Mouse (Mus musculus) embryonic facial prominence, embryonic 10.5 days (tissue): ENCODE results near the gene Tex2. TPM values are rescaled to one million over a fixed set of nuclear protein-coding genes. Genes with fewer than 3 reads are reported as not detected.
"Not testable (repeated sequence)": the region's sequence is repeated elsewhere in the genome, so short reads cannot be mapped to it uniquely, and the experiment has no call there.

Source experiments
- DNase-seq: peaks from one replicate; pipeline ENCODE4 v3.0.0-alpha.2; 2017; ENCODE audit warnings: low spot score
- H3K27ac ChIP-seq: fragments of 300-500 bp; sonication (generic); replicated peaks from 2 replicates; pipeline ENCODE4 v1.5.1; 2016; ENCODE audit warnings: mild to moderate bottlenecking
- H3K27me3 ChIP-seq: fragments of 300-500 bp; sonication (generic); replicated peaks from 2 replicates; pipeline ENCODE4 v1.6.1; 2016; ENCODE audit warnings: low read depth, mild to moderate bottlenecking; ENCODE audit not compliant: poor library complexity, severe bottlenecking
- H3K36me3 ChIP-seq: fragments of 300-500 bp; sonication (generic); replicated peaks from 2 replicates; pipeline ENCODE4 v1.6.1; 2016; ENCODE audit warnings: mild to moderate bottlenecking, moderate library complexity
- H3K4me1 ChIP-seq: fragments of 300-500 bp; sonication (generic); 2 replicates; pipeline ENCODE4 v1.6.1; 2016
- H3K4me3 ChIP-seq: fragments of 300-500 bp; sonication (generic); 2 replicates; pipeline ENCODE4 v1.5.1; 2016; ENCODE audit warnings: mild to moderate bottlenecking, moderate library complexity
- H3K9me3 ChIP-seq: fragments of 300-500 bp; sonication (generic); 2 replicates; pipeline ENCODE4 v1.6.1; 2016; ENCODE audit warnings: mild to moderate bottlenecking
- WGBS: fragments of 180-500 bp; shearing (Covaris S2); methylation state at CpG from one replicate; pipeline ENCODE4 v1.1.7; 2016; 5-methylcytosine and 5-hydroxymethylcytosine counted together
- polyA plus RNA-seq: library from polyadenylated mRNA; unstranded; fragments of >200 nt; fragmentation: Nextera tagmentation; extraction: Ambion mirVana; gene quantifications from 2 replicates; pipeline ENCODE4 v1.2.1, GENCODE M21; 2016

Gene Tex2
- polyA plus RNA-seq, 1 experiment from 2014 or later, result 6.8 TPM

- Histone ChIP-seq H3K9me3 (no peaks in the 10 kb centered on the region), H3K27ac (no peak overlapping the region), H3K36me3 (no peaks in the 10 kb centered on the region; the same call in 1 of the 2 replicates), H3K4me1 (peaks cover 31% of the 10 kb centered on the region), H3K27me3 (0 out of 2 replicates have a peak, but pooled peaks cover 4% of the 10 kb centered on the region), H3K4me3 (no peak overlapping the region)
- 35% methylated on average over 8 of the region's 8 CpGs for WGBS
- DNase-seq, result no peak
These were observed 24.4 kb downstream of the Tex2 start for GRCm38 (mm10) chr11:106588781-106589180.

GRCm38 (mm10) chr11:106587786-106588519 is 25.3 kb downstream of the Tex2 start:
- Histone ChIP-seq H3K4me1 (peaks cover 31% of the 10 kb centered on the region), H3K36me3 (no peaks in the 10 kb centered on the region; the same call in 1 of the 2 replicates), H3K9me3 (no peaks in the 10 kb centered on the region), H3K27ac (no peak overlapping the region), H3K27me3 (0 out of 2 replicates have a peak, but pooled peaks cover 4% of the 10 kb centered on the region), H3K4me3 (no peak overlapping the region)
- 82% methylated on average over 10 of the region's 10 CpGs for whole genome bisulfite sequencing
- DNase-seq, result no peak

GRCm38 (mm10) chr11:106583801-106584200 is 29.4 kb downstream of the Tex2 start:
- WGBS, result 93% methylated on average over 1 of the region's 1 CpGs

GRCm38 (mm10) chr11:106581357-106581756 is 31.9 kb downstream of the Tex2 start:
- Histone ChIP-seq H3K27ac (no peak overlapping the region), H3K9me3 (no peaks in the 10 kb centered on the region), H3K27me3 (no peaks in the 10 kb centered on the region), H3K36me3 (no peaks in the 10 kb centered on the region), H3K4me1 (0 out of 2 replicates have a peak, but pooled peaks cover 5% of the 10 kb centered on the region), H3K4me3 (no peak overlapping the region)
- WGBS, result 95% methylated on average over 10 of the region's 10 CpGs
- DNase-seq, result no peak

More at GRCm38 (mm10) chr11:106583801-106584200, 29.4 kb downstream of the Tex2 start:
- H3K4me3 ChIP-seq, result no peak overlapping the region
- H3K27me3 ChIP-seq, result 0 out of 2 replicates have a peak, but pooled peaks cover 2% of the 10 kb centered on the region
- H3K27ac ChIP-seq, result no peak overlapping the region
- H3K4me1 ChIP-seq, result peaks cover 10% of the 10 kb centered on the region
- H3K36me3 ChIP-seq, result no peaks in the 10 kb centered on the region
- no peaks in the 10 kb centered on the region for H3K9me3 ChIP-seq
- no peak for DNase-seq

- no peaks in the 10 kb centered on the region for H3K9me3 ChIP-seq
- H3K27ac ChIP-seq, result no peak overlapping the region
- peaks cover 9% of the 10 kb centered on the region for H3K4me1 ChIP-seq
- H3K36me3 ChIP-seq, result no peaks in the 10 kb centered on the region
- H3K4me3 ChIP-seq, result no peak overlapping the region
- DNase-seq, result no peak
- no peaks in the 10 kb centered on the region for H3K27me3 ChIP-seq
- WGBS, result 91% methylated on average over 8 of the region's 8 CpGs
These were observed 32.8 kb downstream of the Tex2 start for GRCm38 (mm10) chr11:106580468-106580867.

- Histone ChIP-seq H3K4me3 (no peak overlapping the region), H3K27me3 (no peaks in the 10 kb centered on the region), H3K9me3 (no peaks in the 10 kb centered on the region), H3K4me1 (peaks cover 13% of the 10 kb centered on the region), H3K27ac (no peak overlapping the region), H3K36me3 (no peaks in the 10 kb centered on the region)
- DNase-seq, result no peak
- WGBS, result 62% methylated on average over 5 of the region's 5 CpGs
These were observed 33.3 kb downstream of the Tex2 start for GRCm38 (mm10) chr11:106579957-106580356.

GRCm38 (mm10) chr11:106579146-106579545 is 34.1 kb downstream of the Tex2 start:
- H3K27ac ChIP-seq, result no peak overlapping the region
- no peak for DNase-seq
- no peak overlapping the region for H3K4me3 ChIP-seq
- 92% methylated on average over 2 of the region's 2 CpGs for WGBS
- peaks cover 18% of the 10 kb centered on the region for H3K4me1 ChIP-seq
- no peaks in the 10 kb centered on the region for H3K36me3 ChIP-seq
- no peaks in the 10 kb centered on the region for H3K9me3 ChIP-seq
- H3K27me3 ChIP-seq, result no peaks in the 10 kb centered on the region

GRCm38 (mm10) chr11:106577624-106578355 is 35.4 kb downstream of the Tex2 start:
- H3K27ac ChIP-seq, H3K36me3 ChIP-seq, DNase-seq, H3K4me3 ChIP-seq, H3K9me3 ChIP-seq, H3K27me3 ChIP-seq: not testable (repeated sequence)
- 97% methylated on average over 10 of the region's 10 CpGs for WGBS
- H3K4me1 ChIP-seq, result peaks cover 31% of the 10 kb centered on the region

- WGBS, result 84% methylated on average over 9 of the region's 9 CpGs
- Histone ChIP-seq H3K27me3 (no peaks in the 10 kb centered on the region), H3K27ac (no peak overlapping the region), H3K36me3 (no peaks in the 10 kb centered on the region), H3K4me1 (peaks cover 44% of the 10 kb centered on the region), H3K4me3 (no peak overlapping the region), H3K9me3 (no peaks in the 10 kb centered on the region)
- DNase-seq, result no peak
These were observed 38.8 kb downstream of the Tex2 start for GRCm38 (mm10) chr11:106574456-106574855.

- Histone ChIP-seq H3K27me3 (no peaks in the 10 kb centered on the region), H3K4me1 (peaks cover 44% of the 10 kb centered on the region), H3K4me3 (no peak overlapping the region), H3K9me3 (no peaks in the 10 kb centered on the region), H3K36me3 (no peaks in the 10 kb centered on the region), H3K27ac (peak overlapping the region; percentile 48; the same call in 1 of the 2 replicates)
- no peak for DNase-seq
- 72% methylated on average over 9 of the region's 9 CpGs for WGBS
These were observed 39.6 kb downstream of the Tex2 start for GRCm38 (mm10) chr11:106573476-106574240.

- H3K27ac ChIP-seq, result peak overlapping the region; percentile 48; the same call in 1 of the 2 replicates
- peaks cover 44% of the 10 kb centered on the region for H3K4me1 ChIP-seq
- H3K36me3 ChIP-seq, result peaks cover 5% of the 10 kb centered on the region
- no peak for DNase-seq
- H3K27me3 ChIP-seq, result no peaks in the 10 kb centered on the region
- 77% methylated on average over 9 of the region's 9 CpGs for WGBS
- no peaks in the 10 kb centered on the region for H3K9me3 ChIP-seq
- H3K4me3 ChIP-seq, result no peak overlapping the region
These were observed 40.3 kb downstream of the Tex2 start for GRCm38 (mm10) chr11:106572958-106573357.

- no peaks in the 10 kb centered on the region for H3K9me3 ChIP-seq
- H3K27ac ChIP-seq, result peak overlapping the region; percentile 54
- peaks cover 44% of the 10 kb centered on the region for H3K4me1 ChIP-seq
- 56% methylated on average over 15 of the region's 15 CpGs for WGBS
- peaks cover 13% of the 10 kb centered on the region for H3K36me3 ChIP-seq
- H3K27me3 ChIP-seq, result no peaks in the 10 kb centered on the region
- H3K4me3 ChIP-seq, result no peak overlapping the region
- no peak for DNase-seq
These were observed 41.0 kb downstream of the Tex2 start for GRCm38 (mm10) chr11:106572020-106572782.
